Mouse (Mus musculus) kidney, embryonic 14.5 days (tissue): ENCODE measurements around the gene Ppp1r2. TPM values are rescaled to one million over a fixed set of nuclear protein-coding genes. Genes with fewer than 3 reads are reported as not detected.

Experiments used
- ATAC-seq: fragments of 200-750 bp; cut with Nextera tagmentation; 2 replicates; pipeline ENCODE4 v1.8.0; 2017; ENCODE audit warnings: moderate number of reproducible peaks, mild to moderate bottlenecking, moderate TSS enrichment, moderate library complexity; ENCODE audit not compliant: low FRiP score, low TSS enrichment
- H3K27ac ChIP-seq: fragments of 300-500 bp; sonication (generic); 2 replicates; pipeline ENCODE4 v1.5.1; 2014; ENCODE audit warnings: low read depth, mild to moderate bottlenecking, low read length, moderate library complexity, mixed read lengths
- H3K27me3 ChIP-seq: fragments of 300-500 bp; sonication (generic); 2 replicates; pipeline ENCODE4 v1.6.1; 2014; ENCODE audit warnings: mild to moderate bottlenecking, low read length; ENCODE audit not compliant: control insufficient read depth, insufficient read depth
- H3K36me3 ChIP-seq: fragments of 300-500 bp; sonication (generic); 2 replicates; pipeline ENCODE4 v1.6.1; 2014; ENCODE audit warnings: low read length, mixed read lengths; ENCODE audit not compliant: control insufficient read depth, insufficient read depth
- H3K4me1 ChIP-seq: fragments of 300-500 bp; sonication (generic); 2 replicates; pipeline ENCODE4 v1.6.1; 2014; ENCODE audit warnings: low read length, mixed read lengths; ENCODE audit not compliant: control insufficient read depth, insufficient read depth
- H3K4me2 ChIP-seq: fragments of 300-500 bp; sonication (generic); replicated peaks from 2 replicates; pipeline ENCODE4 v1.6.1; 2014; ENCODE audit warnings: low read depth, mild to moderate bottlenecking, low read length
- H3K4me3 ChIP-seq: fragments of 300-500 bp; sonication (generic); 2 replicates; pipeline ENCODE4 v1.5.1; 2014; ENCODE audit warnings: mild to moderate bottlenecking, low read length
- H3K9ac ChIP-seq: fragments of 300-500 bp; sonication (generic); 2 replicates; pipeline ENCODE4 v1.6.1; 2014; ENCODE audit warnings: low read depth, mild to moderate bottlenecking, low read length, moderate library complexity
- H3K9me3 ChIP-seq: fragments of 300-500 bp; sonication (generic); 2 replicates; pipeline ENCODE4 v1.6.1; 2016; ENCODE audit warnings: low read length; ENCODE audit not compliant: control insufficient read depth
- WGBS: fragments of 180-500 bp; shearing (Covaris S2); extraction: QIAGEN DNeasy Blood & Tissue Kit; methylation state at CpG from one replicate; pipeline ENCODE4 v1.1.7; 2014; 5-methylcytosine and 5-hydroxymethylcytosine counted together
- polyA plus RNA-seq: library from polyadenylated mRNA; unstranded; fragments of >200 nt; fragmentation: Nextera tagmentation; extraction: Ambion mirVana; gene quantifications from 2 replicates; pipeline ENCODE4 v1.2.1, GENCODE M21; 2014

The Ppp1r2 gene
- polyA plus RNA-seq, 1 experiment from 2014 or later: 98.6 TPM

DNA sequence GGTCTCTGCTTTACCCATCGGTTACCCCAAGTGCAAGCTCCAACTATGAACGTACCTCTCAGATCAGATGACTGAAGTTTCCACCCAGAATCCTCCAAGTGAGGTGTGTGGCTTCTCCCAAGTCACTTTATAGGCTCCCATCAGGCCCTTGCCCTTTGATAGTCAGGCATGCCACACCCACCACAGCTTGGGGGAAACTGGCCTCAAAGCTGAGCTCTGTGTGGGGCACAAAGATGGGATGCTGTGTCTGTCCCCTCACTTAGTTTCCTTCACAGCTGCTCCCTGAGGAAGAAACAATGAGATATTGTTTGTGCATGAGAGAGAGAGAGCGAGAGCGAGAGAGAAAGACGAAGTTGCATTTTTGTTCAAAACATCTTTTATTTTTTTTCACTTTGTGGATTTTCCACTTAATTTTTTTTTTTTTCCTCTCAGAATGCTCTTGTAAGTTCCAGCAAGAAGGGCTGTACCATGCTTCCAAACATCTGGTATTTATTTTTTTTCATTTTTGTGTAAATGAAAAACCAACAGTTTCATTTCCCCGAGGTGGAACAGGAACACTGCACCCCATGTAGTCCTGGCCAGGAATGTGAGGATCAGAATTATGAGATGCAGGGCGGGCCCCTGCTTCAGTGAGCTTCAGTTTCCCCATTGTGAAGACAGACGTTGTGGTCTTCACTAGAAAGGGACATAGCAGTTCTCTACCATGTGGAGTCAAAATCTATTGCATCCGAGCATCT, 39.6 kb upstream of the Ppp1r2 start, which contains the start of gene Apod:
Gene Apod, minus strand, starts transcription at position 312 of the 737 bp plus-strand sequence.
- no peaks in the 10 kb centered on the region for H3K4me1 ChIP-seq
- no peak for ATAC-seq
- H3K4me2 ChIP-seq: no peak within 1 kb of the TSS
- WGBS: 74% methylated on average over 9 of the region's 9 CpGs
- no peak within 1 kb of the TSS for H3K27ac ChIP-seq
- H3K9ac ChIP-seq: no peak within 1 kb of the TSS
- H3K9me3 ChIP-seq: no peaks in the 10 kb centered on the region
- H3K4me3 ChIP-seq: no peak within 1 kb of the TSS
- H3K27me3 ChIP-seq: no peaks in the 10 kb centered on the region
- no peaks in the 10 kb centered on the region for H3K36me3 ChIP-seq

DNA sequence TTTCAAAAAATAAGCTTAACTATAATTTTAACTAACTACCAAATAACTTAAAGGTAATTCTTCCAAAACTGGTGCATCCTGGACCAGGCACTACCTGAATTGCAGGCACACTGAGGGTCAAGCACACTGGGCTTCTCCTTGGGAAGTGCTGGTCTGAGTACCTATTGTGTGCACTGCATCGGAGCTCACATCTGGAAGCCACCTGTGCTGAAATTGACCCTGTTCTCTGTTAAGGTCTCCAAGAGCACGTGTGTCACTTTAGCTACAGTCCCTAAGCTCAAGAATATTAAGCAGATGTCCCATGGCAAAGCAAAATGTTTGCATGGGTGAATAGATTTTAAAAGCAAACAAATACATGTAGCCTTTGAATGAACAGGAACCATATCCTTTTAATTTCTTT, 38.5 kb upstream of the Ppp1r2 start:
- Histone ChIP-seq H3K9ac (no peak overlapping the region), H3K4me1 (no peaks in the 10 kb centered on the region), H3K27ac (no peak overlapping the region), H3K27me3 (no peaks in the 10 kb centered on the region), H3K9me3 (no peaks in the 10 kb centered on the region), H3K4me3 (no peak overlapping the region), H3K36me3 (no peaks in the 10 kb centered on the region), H3K4me2 (no peak overlapping the region)
- WGBS: 61% methylated on average over 2 of the region's 2 CpGs
- ATAC-seq: no peak

DNA sequence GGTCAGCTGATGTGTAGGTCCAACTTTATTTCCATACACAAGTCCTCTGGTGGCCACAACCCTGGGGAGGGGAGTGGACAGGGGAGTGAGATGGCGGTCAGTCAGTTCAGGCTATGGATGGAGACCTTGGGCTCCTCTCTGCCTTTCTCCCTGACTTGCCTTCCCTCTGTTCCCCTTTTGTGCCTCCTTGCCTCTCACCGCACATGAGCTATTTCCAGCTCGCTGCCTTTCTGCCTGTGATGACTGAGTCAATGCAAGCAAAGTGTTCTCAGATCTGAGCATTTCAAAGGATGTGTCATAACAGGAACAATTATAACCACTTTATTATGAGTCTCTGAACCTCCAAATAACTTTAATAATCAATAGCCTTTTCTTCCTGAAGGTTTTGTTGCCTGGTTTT, 37.2 kb upstream of the Ppp1r2 start:
- H3K4me1 ChIP-seq: no peaks in the 10 kb centered on the region
- H3K4me2 ChIP-seq: no peak overlapping the region
- no peaks in the 10 kb centered on the region for H3K9me3 ChIP-seq
- no peak overlapping the region for H3K27ac ChIP-seq
- H3K4me3 ChIP-seq: no peak overlapping the region
- no peak for ATAC-seq
- no peak overlapping the region for H3K9ac ChIP-seq
- 75% methylated on average over 3 of the region's 3 CpGs for WGBS
- H3K36me3 ChIP-seq: no peaks in the 10 kb centered on the region
- H3K27me3 ChIP-seq: no peaks in the 10 kb centered on the region

DNA sequence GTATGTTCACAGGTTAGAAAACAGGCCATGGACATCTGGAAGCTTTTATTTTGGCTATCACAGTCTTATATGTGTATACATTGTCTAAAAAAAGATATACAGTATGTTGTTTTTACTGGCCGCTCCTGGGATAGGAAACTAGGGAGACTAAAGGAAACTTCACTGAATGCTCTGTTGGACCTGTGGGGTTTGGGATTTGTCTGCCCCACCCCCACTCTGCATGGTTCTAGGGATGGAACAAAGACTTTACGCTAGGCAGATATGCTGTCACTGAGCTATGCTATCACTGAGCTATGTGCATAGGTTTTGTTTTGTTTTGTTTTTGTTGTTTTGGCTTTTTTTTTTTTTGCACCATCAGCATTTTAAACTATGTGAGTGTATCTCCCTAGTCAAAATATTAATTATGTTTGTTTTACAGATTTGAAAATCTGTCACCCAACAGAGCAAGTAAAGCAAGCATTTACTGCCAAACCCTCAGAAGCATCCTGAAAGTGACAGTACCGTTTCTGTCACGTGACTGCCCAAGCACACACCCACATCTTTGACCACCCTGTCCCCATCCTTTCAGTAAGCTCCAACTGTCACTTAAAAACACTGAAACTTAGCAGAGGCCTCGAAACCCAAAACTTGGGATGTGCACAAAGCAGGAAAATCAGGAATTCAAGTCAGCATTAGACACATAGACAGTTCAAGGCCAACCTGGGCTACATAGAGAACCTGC, 30.3 kb upstream of the Ppp1r2 start:
- Histone ChIP-seq H3K36me3 (no peaks in the 10 kb centered on the region), H3K9ac (no peak overlapping the region), H3K9me3 (no peaks in the 10 kb centered on the region), H3K4me2 (no peak overlapping the region), H3K4me3 (no peak overlapping the region), H3K27ac (no peak overlapping the region), H3K4me1 (peaks cover 7% of the 10 kb centered on the region; the same call in 1 of the 2 replicates), H3K27me3 (no peaks in the 10 kb centered on the region)
- 69% methylated on average over 5 of the region's 5 CpGs for WGBS
- no peak for ATAC-seq

DNA sequence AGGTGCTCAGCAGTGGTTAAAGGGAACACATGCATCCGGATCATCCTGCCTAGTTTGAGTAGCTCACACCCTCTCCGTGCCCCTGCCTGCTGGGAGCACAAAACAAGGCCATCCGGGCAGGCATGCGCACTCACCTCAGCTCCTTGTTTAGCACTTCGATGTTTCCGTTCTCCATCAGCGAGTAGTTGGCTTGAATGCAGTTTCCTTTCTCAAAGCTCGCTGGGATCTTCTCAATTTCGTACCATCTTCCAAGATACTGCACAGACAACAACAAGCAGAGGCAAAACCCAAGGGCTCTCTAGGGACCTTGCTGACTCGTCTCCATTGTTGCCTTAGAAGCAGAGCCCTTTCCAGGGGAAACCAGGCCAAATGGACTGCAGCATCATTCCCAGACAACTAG, 28.2 kb upstream of the Ppp1r2 start:
- Histone ChIP-seq H3K9ac (no peak overlapping the region), H3K4me1 (peaks cover 20% of the 10 kb centered on the region), H3K4me3 (no peak overlapping the region), H3K27me3 (no peaks in the 10 kb centered on the region), H3K9me3 (no peaks in the 10 kb centered on the region), H3K36me3 (no peaks in the 10 kb centered on the region), H3K4me2 (no peak overlapping the region), H3K27ac (no peak overlapping the region)
- no peak for ATAC-seq
- WGBS: 64% methylated on average over 10 of the region's 10 CpGs

DNA sequence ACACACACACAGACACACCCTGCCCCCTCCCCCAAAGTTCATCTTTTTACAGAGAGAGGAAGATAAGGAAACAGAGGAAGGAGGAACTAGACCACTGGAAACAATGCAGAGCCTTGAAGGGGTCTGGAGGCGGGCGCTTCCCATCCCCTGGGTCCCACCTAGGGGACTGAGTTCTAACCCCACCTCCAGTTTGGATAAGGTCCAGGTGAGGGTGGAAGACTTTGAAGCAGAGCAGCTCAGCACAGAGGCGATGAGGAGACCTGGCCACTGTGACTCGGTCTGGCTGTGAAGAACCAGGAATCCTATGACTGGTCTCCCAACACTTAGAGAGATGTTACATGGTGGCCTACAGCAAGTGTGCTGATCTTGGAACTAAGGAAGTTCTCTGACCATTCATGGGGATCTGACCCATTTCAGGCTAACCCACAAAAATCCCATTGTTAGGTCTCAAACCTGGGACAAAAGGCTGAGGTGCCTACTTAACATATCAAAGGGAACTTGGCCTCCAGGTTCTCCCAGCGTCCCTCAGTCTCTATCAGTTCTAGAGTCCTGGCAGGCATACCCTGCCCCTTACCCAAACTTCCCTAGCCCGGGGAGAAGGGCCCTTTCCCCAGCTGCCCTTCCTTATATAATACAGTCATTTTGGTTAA, 25.9 kb upstream of the Ppp1r2 start:
- 85% methylated on average over 6 of the region's 6 CpGs for WGBS
- Histone ChIP-seq H3K27ac (no peak overlapping the region), H3K4me1 (peaks cover 20% of the 10 kb centered on the region), H3K4me3 (no peak overlapping the region), H3K36me3 (no peaks in the 10 kb centered on the region), H3K4me2 (no peak overlapping the region), H3K9me3 (no peaks in the 10 kb centered on the region), H3K9ac (no peak overlapping the region), H3K27me3 (no peaks in the 10 kb centered on the region)
- no peak for ATAC-seq

DNA sequence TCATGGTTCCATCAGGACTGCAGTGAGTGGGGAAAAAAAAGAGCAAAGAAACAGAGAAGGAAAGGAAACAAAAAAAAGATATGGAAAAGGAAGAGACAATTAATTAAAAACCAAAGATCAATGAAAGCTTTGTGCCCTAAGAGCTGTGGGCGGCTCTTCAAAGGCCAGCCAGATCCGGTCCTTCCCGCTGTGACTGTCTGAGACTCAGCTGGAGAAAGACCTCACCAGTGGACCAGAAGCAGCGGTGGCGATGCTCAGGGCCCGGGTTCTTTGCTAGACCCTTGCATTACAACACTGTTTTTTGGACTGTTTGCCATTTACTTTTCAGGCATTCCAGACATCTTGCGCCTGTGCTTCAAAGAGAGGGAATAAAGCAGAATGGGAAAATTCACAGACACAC, 25.4 kb upstream of the Ppp1r2 start:
- H3K27ac ChIP-seq: no peak overlapping the region
- no peaks in the 10 kb centered on the region for H3K9me3 ChIP-seq
- ATAC-seq: no peak
- H3K4me1 ChIP-seq: peaks cover 20% of the 10 kb centered on the region
- H3K4me2 ChIP-seq: no peak overlapping the region
- H3K27me3 ChIP-seq: no peaks in the 10 kb centered on the region
- no peak overlapping the region for H3K9ac ChIP-seq
- H3K4me3 ChIP-seq: no peak overlapping the region
- no peaks in the 10 kb centered on the region for H3K36me3 ChIP-seq
- WGBS: 48% methylated on average over 7 of the region's 7 CpGs

DNA sequence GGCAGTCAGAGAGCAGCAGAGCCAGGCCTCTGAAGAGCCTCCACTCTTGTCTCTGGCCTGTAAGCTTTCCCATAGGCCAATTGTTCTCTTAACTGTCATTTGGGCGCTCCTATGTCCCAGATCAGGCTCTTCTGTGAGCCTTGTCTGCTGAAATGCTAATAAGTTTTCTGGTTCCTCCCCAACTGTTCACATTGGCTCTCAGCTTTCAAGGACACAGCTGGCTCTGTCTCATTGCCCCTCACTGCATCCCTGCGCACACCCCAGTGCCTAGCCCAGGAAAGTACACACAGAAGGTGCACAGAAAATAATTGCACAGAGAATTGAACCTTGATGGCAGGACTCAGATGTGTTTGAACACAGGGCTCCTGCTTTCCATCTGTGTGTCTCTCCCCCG, 24.9 kb upstream of the Ppp1r2 start:
- H3K4me1 ChIP-seq: peaks cover 20% of the 10 kb centered on the region
- H3K9ac ChIP-seq: no peak overlapping the region
- no peak overlapping the region for H3K27ac ChIP-seq
- H3K4me3 ChIP-seq: no peak overlapping the region
- ATAC-seq: 0 out of 2 replicates have a peak, but pooled peaks have one; percentile 29
- H3K9me3 ChIP-seq: no peaks in the 10 kb centered on the region
- no peaks in the 10 kb centered on the region for H3K27me3 ChIP-seq
- no peaks in the 10 kb centered on the region for H3K36me3 ChIP-seq
- no peak overlapping the region for H3K4me2 ChIP-seq
- WGBS: 38% methylated on average over 3 of the region's 3 CpGs
